ENCODE assay signal across 18 mouse cellular contexts in genomic region chr6:120830866-120831608, GRCm38 (mm10). TPM values are rescaled to one million over a fixed set of nuclear protein-coding genes. Genes with fewer than 3 reads are reported as not detected.
A peak's percentile ranks its signal among the peaks of the same experiment; 100 is the strongest.
DNase-seq lines count a peak whose midpoint lies in the region; ATAC-seq and TF ChIP-seq lines count a peak whose summit lies in the region.
"Had no signal": no experiment of that assay in that cellular context is flagged by ENCODE, and none has a peak within 500 bp of the region (broad histone marks: within the 10 kb centered on the region; RNA-seq: fewer than 3 reads in every experiment).

No protein-coding gene starts in this region.

- H3K4me1 ChIP-seq in hindbrain, embryonic 10.5 days (replicated peaks), result 0 out of 2 replicates have a peak, but pooled peaks cover 4% of the 10 kb centered on the region
- H3K4me1 ChIP-seq in hindbrain, embryonic 13.5 days (replicated peaks), result peaks cover 5% of the 10 kb centered on the region
- peaks cover 4% of the 10 kb centered on the region for H3K4me1 ChIP-seq in liver, adult 2 months (ENCODE audit: control insufficient read depth, insufficient read depth, low read length)

- no peak overlapping the region for H3K4me3 ChIP-seq in hindbrain, embryonic 10.5 days
- H3K4me3 ChIP-seq in hindbrain, embryonic 13.5 days, result no peak overlapping the region
- H3K4me3 ChIP-seq in liver, adult 2 months (ENCODE audit: insufficient read depth, low read depth, low read length), result no peak overlapping the region
- H3K4me3 ChIP-seq: forebrain, embryonic 12.5 days; left cerebral cortex, adult 2 months had no signal

- 75% methylated on average over 4 of the region's 4 CpGs for WGBS in hindbrain, embryonic 10.5 days
- whole genome bisulfite sequencing in hindbrain, embryonic 13.5 days, result 74% methylated on average over 4 of the region's 4 CpGs
- WGBS in liver, adult 2 months, result 50% methylated on average over 4 of the region's 4 CpGs

- DNase-seq in hindbrain, embryonic 10.5 days (ENCODE audit: low spot score), result no peak
- DNase-seq in c-Kit-positive CD71-positive TER-119-negative erythroid progenitor cells, embryonic 14.5 days (ENCODE audit: low read depth), result peak; percentile 76
- peak; percentile 56 for DNase-seq in liver, adult 2 months (ENCODE audit: extremely low read depth, low read depth, low spot score)
- no peak for DNase-seq in ovary, adult 18-20 months (ENCODE audit: low spot score)
- DNase-seq in layer of hippocampus, adult 18-20 months (ENCODE audit: low spot score in 2 of 2), result no peak
- DNase-seq: adrenal gland, postnatal 25 days; cerebellum, postnatal 14 days; heart, adult 18-20 months; heart, postnatal 4 days; lung, postnatal 36 days; midbrain, embryonic 14.5 days had no signal

- no peak for TF ChIP-seq CTCF in liver, adult 2 months (IDR thresholded peaks at IDR 0.05; ENCODE audit: low read depth, low read length)

- no peaks in the 10 kb centered on the region for H3K79me2 ChIP-seq in liver, adult 2 months (ENCODE audit: control insufficient read depth, insufficient read depth, low read length)

- ATAC-seq in hindbrain, embryonic 13.5 days (ENCODE audit: low FRiP score), result no peak
- peak; percentile 54 for ATAC-seq in megakaryocyte-erythroid progenitor cell, adult 5-6 weeks (replicated peaks; ENCODE audit: low FRiP score, low TSS enrichment, poor library complexity, severe bottlenecking)
- ATAC-seq: CD4-positive, CD25-positive, alpha-beta regulatory T cell, adult 4 months had no signal

- 0 out of 2 replicates have a peak overlapping the region, but pooled peaks have one; percentile 24 for H3K27ac ChIP-seq in hindbrain, embryonic 10.5 days
- no peak overlapping the region for H3K27ac ChIP-seq in hindbrain, embryonic 13.5 days
- H3K27ac ChIP-seq in liver, adult 2 months (replicated peaks; ENCODE audit: insufficient read depth, low read depth, low read length), result no peak overlapping the region; the same call in 1 of the 2 replicates
- H3K27ac ChIP-seq: forebrain, embryonic 12.5 days; left cerebral cortex, adult 2 months had no signal

- H3K9me3 ChIP-seq in hindbrain, embryonic 10.5 days, result no peaks in the 10 kb centered on the region
- H3K9me3 ChIP-seq in hindbrain, embryonic 13.5 days, result no peaks in the 10 kb centered on the region
- H3K9me3 ChIP-seq: forebrain, embryonic 12.5 days had no signal

- TF ChIP-seq POLR2A in liver, adult 2 months (IDR thresholded peaks at IDR 0.05; ENCODE audit: extremely low read depth, insufficient read depth, low read length), result no peak

- no peak overlapping the region for H3K4me2 ChIP-seq in hindbrain, embryonic 13.5 days
- H3K4me2 ChIP-seq: forebrain, embryonic 12.5 days had no signal

- no peaks in the 10 kb centered on the region for H3K27me3 ChIP-seq in hindbrain, embryonic 10.5 days (ENCODE audit: insufficient read depth, poor library complexity, severe bottlenecking)
- H3K27me3 ChIP-seq in hindbrain, embryonic 13.5 days, result peaks cover 14% of the 10 kb centered on the region
- no peaks in the 10 kb centered on the region for H3K27me3 ChIP-seq in liver, adult 2 months (ENCODE audit: control insufficient read depth, insufficient read depth, low read length)

- no peaks in the 10 kb centered on the region for H3K36me3 ChIP-seq in hindbrain, embryonic 10.5 days
- no peaks in the 10 kb centered on the region for H3K36me3 ChIP-seq in hindbrain, embryonic 13.5 days
- no peaks in the 10 kb centered on the region for H3K36me3 ChIP-seq in liver, adult 2 months (ENCODE audit: control insufficient read depth, insufficient read depth, low read length)
- H3K36me3 ChIP-seq: forebrain, embryonic 12.5 days had no signal

- H3K9ac ChIP-seq in hindbrain, embryonic 13.5 days, result no peak overlapping the region
- no peak overlapping the region for H3K9ac ChIP-seq in liver, adult 2 months (ENCODE audit: low read depth, low read length)
- H3K9ac ChIP-seq: forebrain, embryonic 12.5 days had no signal

RNA-seq across cellular contexts. Expression of gene Bcl2l13, which starts 5.0 kb away (rescaled TPM):
- polyA plus RNA-seq in hindbrain, embryonic 10.5 days (2016; fragmentation: Nextera tagmentation; extraction: Ambion mirVana), result 41.3 and 45.0 TPM in 2 replicates
- polyA plus RNA-seq in hindbrain, embryonic 13.5 days (2015; fragmentation: Nextera tagmentation; extraction: Ambion mirVana), result 28.8 and 29.4 TPM in 2 replicates
- 17.4 and 18.0 TPM in 2 replicates for total RNA-seq in liver, adult 2 months (2014; rRNA removed)
- 24.3 and 25.7 TPM in 2 replicates for polyA plus RNA-seq in liver, adult 2 months (2012; rRNA removed)
- total RNA-seq in megakaryocyte-erythroid progenitor cell, adult 5-6 weeks (2014; fragmentation: Nextera tagmentation), result 41.4 and 52.2 TPM in 2 replicates
- total RNA-seq in megakaryocyte-erythroid progenitor cell, adult 5-6 weeks (2017), result 28.8 and 42.0 TPM in 2 replicates
- 10 to 100 TPM; 44.1 to 46.3 TPM for total RNA-seq in layer of hippocampus, adult 18-20 months (2021)

RNA-seq across cellular contexts. Expression of gene Atp6v1e1, which starts 8.4 kb away (rescaled TPM):
- 136 and 166 TPM in 2 replicates for polyA plus RNA-seq in hindbrain, embryonic 10.5 days (2016; fragmentation: Nextera tagmentation; extraction: Ambion mirVana)
- polyA plus RNA-seq in hindbrain, embryonic 13.5 days (2015; fragmentation: Nextera tagmentation; extraction: Ambion mirVana), result 255 and 262 TPM in 2 replicates
- 137 and 149 TPM in 2 replicates for total RNA-seq in liver, adult 2 months (2014; rRNA removed)
- polyA plus RNA-seq in liver, adult 2 months (2012; rRNA removed), result 95.9 and 110 TPM in 2 replicates
- total RNA-seq in megakaryocyte-erythroid progenitor cell, adult 5-6 weeks (2014; fragmentation: Nextera tagmentation), result 73.8 and 94.9 TPM in 2 replicates
- total RNA-seq in megakaryocyte-erythroid progenitor cell, adult 5-6 weeks (2017), result 87.9 and 98.2 TPM in 2 replicates
- 100 to 1,000 TPM; 505 to 520 TPM for total RNA-seq in layer of hippocampus, adult 18-20 months (2021)

RNA-seq across cellular contexts. Expression of gene Slc25a18, which starts 57.7 kb away (rescaled TPM):
- polyA plus RNA-seq in hindbrain, embryonic 10.5 days (2016; fragmentation: Nextera tagmentation; extraction: Ambion mirVana), result 0.25 and 1.4 TPM in 2 replicates
- polyA plus RNA-seq in hindbrain, embryonic 13.5 days (2015; fragmentation: Nextera tagmentation; extraction: Ambion mirVana), result 6.9 and 7.9 TPM in 2 replicates
- total RNA-seq in liver, adult 2 months (2014; rRNA removed), result not detected in 2 replicates
- polyA plus RNA-seq in liver, adult 2 months (2012; rRNA removed), result not detected in 2 replicates
- total RNA-seq in megakaryocyte-erythroid progenitor cell, adult 5-6 weeks (2014; fragmentation: Nextera tagmentation), result not detected in 2 replicates
- total RNA-seq in megakaryocyte-erythroid progenitor cell, adult 5-6 weeks (2017), result not detected in 2 replicates
- total RNA-seq in layer of hippocampus, adult 18-20 months (2021), result 10 to 100 TPM; 62.2 to 62.6 TPM
- polyA plus RNA-seq: kidney, embryonic 14.5 days; thymus, postnatal 0 days had no signal

Comparison
In these comparisons a context has a peak if more than half of its experiments do, and no peak if none do; other contexts are left out.
1. DNase-seq: peak in c-Kit-positive CD71-positive TER-119-negative erythroid progenitor cells, embryonic 14.5 days (single experiment) and liver, adult 2 months (single experiment); none in hindbrain, embryonic 10.5 days (single experiment), ovary, adult 18-20 months (single experiment) and layer of hippocampus, adult 18-20 months (0 of 2).
2. RNA of gene Slc25a18, which starts 57.7 kb away (total RNA-seq): 62.2 to 62.6 TPM in layer of hippocampus, adult 18-20 months; not detected in liver, adult 2 months and not detected in megakaryocyte-erythroid progenitor cell, adult 5-6 weeks; every median in the first group is over 10 times any median in the second.